Mouse (Mus musculus) testis, adult 2 months (tissue): ENCODE results near the gene Ifnlr1.

Experiments
- CTCF ChIP-seq: fragments of 200-500 bp; IDR thresholded peaks from 2 replicates; pipeline ENCODE4 v1.5.1; 2012; ENCODE audit warnings: low read depth, mild to moderate bottlenecking, inconsistent platforms, low read length, moderate library complexity; ENCODE audit not compliant: control insufficient read depth, insufficient read depth, insufficient replicate concordance
- POLR2A ChIP-seq: fragments of 200-500 bp; IDR thresholded peaks from 2 replicates; pipeline ENCODE4 v1.6.1; 2012; ENCODE audit warnings: low read depth, mild to moderate bottlenecking, inconsistent platforms, low read length, moderate library complexity; ENCODE audit not compliant: control insufficient read depth

DNA sequence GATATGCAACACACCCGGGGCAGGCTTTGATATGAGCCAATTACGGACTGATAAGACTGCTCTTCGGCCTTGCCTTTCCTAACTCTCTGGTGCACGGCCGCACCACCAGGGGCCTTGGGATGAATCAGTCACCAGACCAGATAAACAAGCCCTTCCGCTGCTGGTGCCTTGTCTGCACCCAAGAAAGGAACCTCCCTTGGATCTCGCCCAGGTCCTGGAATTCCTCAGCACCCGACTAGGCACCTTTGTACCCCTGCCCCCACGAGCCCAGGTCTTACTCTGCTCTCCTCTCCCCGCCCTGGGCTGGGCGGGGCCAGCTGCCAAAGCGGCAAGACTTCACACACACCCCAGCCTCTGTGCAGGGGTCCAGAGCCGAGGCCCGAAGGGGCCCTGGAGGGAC is 41.7 kb downstream of the Ifnlr1 start, which contains the start of gene Il22ra1:
- TF ChIP-seq POLR2A (no peak), CTCF (no peak)
